9 mouse cellular contexts compared by ENCODE assay signal in the genomic region with DNA sequence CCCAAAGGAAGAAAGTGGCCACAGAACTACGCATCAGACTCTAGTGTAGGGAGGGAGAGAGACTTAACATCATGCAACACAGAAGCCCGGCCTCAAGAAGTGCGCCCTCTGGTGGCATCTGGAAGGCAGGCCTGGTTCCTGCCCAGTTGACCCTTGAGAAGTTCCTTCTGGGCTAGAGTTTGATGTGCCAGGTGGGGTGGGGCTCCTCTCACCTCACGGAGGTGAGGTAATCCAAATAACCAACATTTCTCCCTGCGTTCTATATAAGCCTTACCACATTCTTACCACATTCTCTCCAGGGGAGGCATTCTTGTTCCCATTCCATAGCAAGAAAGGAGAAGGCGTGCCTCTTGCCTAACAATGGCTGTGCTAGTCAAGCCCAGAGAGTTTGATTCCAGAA. TPM values are rescaled to one million over a fixed set of nuclear protein-coding genes. Genes with fewer than 3 reads are reported as not detected.
A peak's percentile ranks its signal among the peaks of the same experiment; 100 is the strongest.
DNase-seq lines count a peak whose midpoint lies in the region; ATAC-seq and TF ChIP-seq lines count a peak whose summit lies in the region.
"Had no signal": no experiment of that assay in that cellular context is flagged by ENCODE, and none has a peak within 500 bp of the region (broad histone marks: within the 10 kb centered on the region; RNA-seq: fewer than 3 reads in every experiment).

No protein-coding gene starts in this region.

- TF ChIP-seq POLR2A in spleen, adult 2 months (IDR thresholded peaks at IDR 0.05; ENCODE audit: low read depth, low read length), result no peak

- WGBS in heart, embryonic 11.5 days (ENCODE audit: insufficient replicate concordance), result 20% methylated on average over 6 of the region's 6 CpGs
- 18% methylated on average over 6 of the region's 6 CpGs for WGBS in large intestine, adult 2 months
- 19% methylated on average over 6 of the region's 6 CpGs for WGBS in spleen, adult 2 months

- TF ChIP-seq CTCF in spleen, adult 2 months (IDR thresholded peaks at IDR 0.05; ENCODE audit: extremely low read depth, insufficient read depth, insufficient read length, insufficient replicate concordance), result peak; percentile 97

- H3K9me3 ChIP-seq in heart, embryonic 11.5 days (replicated peaks; ENCODE audit: control insufficient read depth, low read length), result no peaks in the 10 kb centered on the region
- H3K9me3 ChIP-seq: liver, embryonic 15.5 days had no signal

- no peak for ATAC-seq in heart, embryonic 11.5 days (replicated peaks; ENCODE audit: insufficient number of reproducible peaks, low FRiP score, low TSS enrichment)

- H3K4me1 ChIP-seq in heart, embryonic 11.5 days (ENCODE audit: control insufficient read depth, insufficient read depth, low read length), result no peaks in the 10 kb centered on the region
- no peaks in the 10 kb centered on the region for H3K4me1 ChIP-seq in spleen, adult 2 months (ENCODE audit: control insufficient read depth, insufficient read depth, insufficient read length)

- H3K36me3 ChIP-seq in heart, embryonic 11.5 days (ENCODE audit: control insufficient read depth, insufficient read depth, low read length), result 0 out of 2 replicates have a peak, but pooled peaks cover 3% of the 10 kb centered on the region
- H3K36me3 ChIP-seq in spleen, adult 2 months (ENCODE audit: control insufficient read depth, insufficient read depth, low read length), result no peaks in the 10 kb centered on the region

- no peak overlapping the region for H3K27ac ChIP-seq in heart, embryonic 11.5 days (ENCODE audit: low read depth, low read length)
- no peak overlapping the region for H3K27ac ChIP-seq in spleen, adult 2 months (ENCODE audit: insufficient read depth, low read length)
- H3K27ac ChIP-seq: liver, embryonic 15.5 days had no signal

- no peak overlapping the region for H3K4me2 ChIP-seq in heart, embryonic 11.5 days
- H3K4me2 ChIP-seq: liver, embryonic 15.5 days had no signal

- no peak overlapping the region for H3K4me3 ChIP-seq in heart, embryonic 11.5 days (ENCODE audit: low read depth, low read length)
- H3K4me3 ChIP-seq in spleen, adult 2 months (ENCODE audit: extremely low read depth, insufficient read depth, insufficient read length), result no peak overlapping the region
- H3K4me3 ChIP-seq: liver, embryonic 15.5 days had no signal

- peak; percentile 96 for DNase-seq in heart, adult 11 months
- peak; percentile 48 for DNase-seq in Muller cell, postnatal 12 days (ENCODE audit: inconsistent ontology term)
- DNase-seq in cerebellum, postnatal 10 days, result peak; percentile 90 to 92
- peak; percentile 61 for DNase-seq in gastrocnemius, postnatal 36 days
- DNase-seq in large intestine, adult 2 months (ENCODE audit: low read depth, low spot score), result peak; percentile 56
- peak; percentile 92 for DNase-seq in lung, postnatal 25 days (ENCODE audit: low spot score)
- peak; percentile 54 to 73 for DNase-seq in spleen, adult 2 months (ENCODE audit: low read depth in 1 of 2, low spot score in 2 of 2)

- intact Hi-C loops in gastrocnemius, postnatal 36 days (cut with DNase I), result no loop called here

- H3K27me3 ChIP-seq in heart, embryonic 11.5 days (ENCODE audit: control insufficient read depth, insufficient read depth, low read length), result no peaks in the 10 kb centered on the region
- H3K27me3 ChIP-seq in spleen, adult 2 months (ENCODE audit: control insufficient read depth, insufficient read depth, low read length), result no peaks in the 10 kb centered on the region

- H3K9ac ChIP-seq in heart, embryonic 11.5 days (ENCODE audit: low read depth, low read length), result no peak overlapping the region
- H3K9ac ChIP-seq: liver, embryonic 15.5 days had no signal

RNA-seq across cellular contexts. Expression of gene Stmn1, which starts 12.7 kb away (rescaled TPM):
- polyA plus RNA-seq in heart, embryonic 11.5 days (2014; fragmentation: Nextera tagmentation; extraction: Ambion mirVana), result 962 and 991 TPM in 2 replicates
- 1 to 10 TPM; 8.0 TPM for total RNA-seq in gastrocnemius, postnatal 36 days (2021)
- polyA plus RNA-seq in large intestine, adult 2 months (2012; rRNA removed), result 40.1 and 45.3 TPM in 2 replicates
- 13.8 and 17.1 TPM in 2 replicates for polyA plus RNA-seq in spleen, adult 2 months (2012; rRNA removed)

RNA-seq across cellular contexts. Expression of gene Paqr7, which starts 15.6 kb away (rescaled TPM):
- polyA plus RNA-seq in heart, embryonic 11.5 days (2014; fragmentation: Nextera tagmentation; extraction: Ambion mirVana), result 4.2 and 4.8 TPM in 2 replicates
- total RNA-seq in gastrocnemius, postnatal 36 days (2021), result 1 to 10 TPM; 2.4 to 3.0 TPM
- 9.6 and 21.6 TPM in 2 replicates for polyA plus RNA-seq in large intestine, adult 2 months (2012; rRNA removed)
- 29.4 and 36.2 TPM in 2 replicates for polyA plus RNA-seq in spleen, adult 2 months (2012; rRNA removed)

RNA-seq across cellular contexts. Expression of gene Aunip, which starts 29.9 kb away (rescaled TPM):
- 5.6 and 6.6 TPM in 2 replicates for polyA plus RNA-seq in heart, embryonic 11.5 days (2014; fragmentation: Nextera tagmentation; extraction: Ambion mirVana)
- total RNA-seq in gastrocnemius, postnatal 36 days (2021), result under 1 TPM in 1 of 2 experiments, not detected in 1; 0.20 TPM
- 3.4 and 4.2 TPM in 2 replicates for polyA plus RNA-seq in large intestine, adult 2 months (2012; rRNA removed)
- 0.39 and 0.80 TPM in 2 replicates for polyA plus RNA-seq in spleen, adult 2 months (2012; rRNA removed)

RNA-seq across cellular contexts. Expression of gene Mtfr1l, which starts 54.3 kb away (rescaled TPM):
- polyA plus RNA-seq in heart, embryonic 11.5 days (2014; fragmentation: Nextera tagmentation; extraction: Ambion mirVana), result 167 and 177 TPM in 2 replicates
- 100 to 1,000 TPM; 124 to 130 TPM for total RNA-seq in gastrocnemius, postnatal 36 days (2021)
- polyA plus RNA-seq in large intestine, adult 2 months (2012; rRNA removed), result 56.1 and 82.9 TPM in 2 replicates
- 37.4 and 55.2 TPM in 2 replicates for polyA plus RNA-seq in spleen, adult 2 months (2012; rRNA removed)

Comparison
In these comparisons a context has a peak if more than half of its experiments do, and no peak if none do; other contexts are left out.
1. RNA of gene Stmn1, which starts 12.7 kb away (polyA plus RNA-seq): 962 to 991 TPM in heart, embryonic 11.5 days; 40.1 to 45.3 TPM in large intestine, adult 2 months and 13.8 to 17.1 TPM in spleen, adult 2 months; every median in the first group is over 10 times any median in the second.
2. Peak in every context shown above with its lines, with median percentiles within 50 percentile points of each other: DNase-seq.